Mouse (Mus musculus) telencephalon, adult 2 months (tissue): ENCODE measurements at regions not wholly inside any gene's neighbourhood (a gene's known extent, or its start where the extent isn't known, plus 50 kb on each side); places are given as distances from the start of the nearest gene placed in this dataset.

Experiments
- DNase-seq: peaks from one replicate; pipeline ENCODE4 v3.0.0-alpha.2; 2011; ENCODE audit warnings: low read depth, low spot score

GRCm38 (mm10) chr11:113175323-113175722, 393.3 kb downstream of the Sox9 start:
- no peak for DNase-seq

GRCm38 (mm10) chr11:113176183-113176582, 394.2 kb downstream of the Sox9 start:
- DNase-seq, result peak; percentile 46

- DNase-seq, result no peak
These were observed 396.4 kb downstream of the Sox9 start for GRCm38 (mm10) chr11:113178375-113178774.

- DNase-seq, result no peak
These were observed 398.0 kb downstream of the Sox9 start for GRCm38 (mm10) chr11:113180008-113180407.

GRCm38 (mm10) chr11:113182083-113182861, 400.2 kb downstream of the Sox9 start:
- no peak for DNase-seq

- no peak for DNase-seq
These were observed 401.5 kb downstream of the Sox9 start for GRCm38 (mm10) chr11:113183556-113183955.

- no peak for DNase-seq
These were observed 402.1 kb downstream of the Sox9 start for GRCm38 (mm10) chr11:113184095-113184494.

GRCm38 (mm10) chr11:113187407-113187806, 405.4 kb downstream of the Sox9 start:
- DNase-seq, result no peak

- peak; percentile 59 for DNase-seq
These were observed 406.4 kb downstream of the Sox9 start for GRCm38 (mm10) chr11:113188263-113188920.

GRCm38 (mm10) chr11:113190006-113190405, 408.0 kb downstream of the Sox9 start:
- no peak for DNase-seq

GRCm38 (mm10) chr11:113190520-113190919, 408.5 kb downstream of the Sox9 start:
- DNase-seq, result no peak

GRCm38 (mm10) chr11:113191006-113191405, 409.0 kb downstream of the Sox9 start:
- no peak for DNase-seq

- peak; percentile 57 for DNase-seq
These were observed 410.2 kb downstream of the Sox9 start for GRCm38 (mm10) chr11:113192086-113192856.

- DNase-seq, result no peak
These were observed 412.3 kb downstream of the Sox9 start for GRCm38 (mm10) chr11:113194144-113194827.
